Mouse (Mus musculus): ENCODE measurements around the gene Ngfr.

Ngfr gene

DNA sequence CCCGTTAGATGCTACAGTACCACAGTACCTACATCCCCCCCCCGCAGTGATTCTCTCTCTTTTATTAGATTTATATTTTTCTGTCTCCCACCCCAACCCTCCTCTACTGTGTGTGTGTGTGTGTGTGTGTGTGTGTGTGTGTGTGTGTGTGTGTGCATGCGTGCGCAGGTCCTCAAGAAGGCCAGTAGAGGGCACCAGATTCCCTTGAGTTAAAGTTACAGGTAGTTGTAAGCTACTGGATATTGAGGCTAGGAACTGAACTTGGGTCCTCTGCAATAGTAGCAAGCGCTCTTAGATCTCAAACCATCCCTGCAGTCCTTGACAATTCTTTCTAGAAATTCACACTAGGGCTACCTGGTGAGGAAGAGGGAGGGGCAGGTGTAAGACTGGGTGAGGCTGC lies 23.7 kb downstream of the Ngfr start:
- no peak for DNase-seq

GRCm38 (mm10) chr11:95560773-95561172 lies 26.8 kb downstream of the Ngfr start:
- no peak for DNase-seq

DNA sequence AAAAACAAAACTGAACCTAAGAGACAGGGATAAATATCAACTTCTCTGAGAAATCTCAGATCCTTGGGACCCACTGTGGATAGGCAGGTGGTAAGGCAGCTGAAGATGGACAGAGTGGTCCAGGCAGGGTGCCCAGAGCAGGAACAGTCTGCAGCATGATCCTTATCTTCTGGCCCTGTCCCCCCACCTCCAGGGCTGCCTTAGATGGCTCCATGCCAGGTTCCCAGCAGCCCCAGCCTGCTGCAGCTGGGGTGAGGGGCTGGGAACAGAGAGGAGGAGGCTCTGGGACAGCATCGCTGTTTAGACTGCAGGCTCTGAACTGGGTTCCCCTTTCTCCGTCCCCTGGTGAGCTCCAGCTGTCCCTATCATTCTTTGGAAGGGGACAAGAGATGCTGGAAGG lies 27.8 kb downstream of the Ngfr start:
- DNase-seq: no peak

DNA sequence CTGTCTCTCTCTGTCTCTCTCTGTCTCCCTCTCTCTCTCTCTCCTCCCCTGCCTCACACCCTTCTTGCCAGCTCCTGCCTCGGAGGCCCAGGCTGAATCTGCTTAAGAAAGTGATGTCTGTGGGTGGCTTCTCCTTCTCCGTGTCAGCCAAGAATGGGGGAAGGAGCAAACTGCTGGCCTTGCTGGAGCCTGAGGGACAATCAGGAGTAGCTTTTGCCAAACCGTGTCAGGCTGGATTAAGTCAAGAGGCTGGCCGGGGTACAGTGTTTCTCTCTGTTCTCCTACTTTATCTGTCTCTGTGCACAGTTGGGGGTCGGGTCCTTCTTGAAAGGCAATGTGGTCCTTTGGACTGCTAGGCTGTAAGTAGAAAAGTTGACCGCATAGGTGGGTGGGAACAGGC lies 29.8 kb downstream of the Ngfr start:
- no peak for DNase-seq

GRCm38 (mm10) chr11:95557032-95557431 lies 30.5 kb downstream of the Ngfr start:
- no peak for DNase-seq

GRCm38 (mm10) chr11:95555279-95555678 lies 32.3 kb downstream of the Ngfr start:
- no peak for DNase-seq

GRCm38 (mm10) chr11:95550301-95551021 lies 37.1 kb downstream of the Ngfr start:
- DNase-seq: no peak

GRCm38 (mm10) chr11:95546021-95546782 lies 41.3 kb downstream of the Ngfr start:
- no peak for DNase-seq

- no peak for DNase-seq
Measured at GRCm38 (mm10) chr11:95544546-95545327, 42.8 kb downstream of the Ngfr start.

DNA sequence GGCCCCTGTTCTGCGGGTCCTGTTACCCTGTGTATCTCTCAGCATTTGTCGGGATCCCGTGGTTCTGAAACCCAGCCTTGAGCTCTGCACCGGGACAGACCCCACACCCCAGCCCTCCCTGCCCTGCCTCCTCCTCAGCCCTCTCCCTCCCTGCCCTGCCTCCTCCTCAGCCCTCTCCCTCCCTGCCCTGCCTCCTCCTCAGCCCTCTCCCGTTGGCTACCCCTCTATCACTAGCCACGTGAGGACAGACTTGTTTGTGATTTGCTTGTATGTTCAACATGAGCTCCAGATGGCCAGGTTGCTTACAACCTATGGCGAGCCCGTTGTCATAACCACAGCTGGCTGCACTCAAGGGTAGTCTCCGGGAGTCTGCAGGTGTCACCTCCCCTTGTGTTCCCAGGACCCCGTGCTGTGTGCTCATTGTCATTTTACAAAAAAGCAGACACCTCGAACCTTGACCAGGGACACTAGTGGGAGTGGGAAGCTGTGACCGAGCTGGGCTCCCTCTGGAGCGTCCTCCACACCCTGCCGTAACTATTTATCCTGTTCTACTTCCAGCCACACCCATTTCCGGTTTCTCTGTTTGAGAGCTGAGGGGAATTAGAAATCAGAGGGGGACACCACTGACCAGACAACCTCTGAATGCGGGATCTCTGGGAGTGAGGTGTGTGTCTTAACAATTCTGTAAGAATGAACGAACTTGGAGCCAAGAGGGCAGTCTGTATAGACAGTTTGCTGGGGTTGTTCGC lies 46.7 kb downstream of the Ngfr start:
- DNase-seq: no peak

DNA sequence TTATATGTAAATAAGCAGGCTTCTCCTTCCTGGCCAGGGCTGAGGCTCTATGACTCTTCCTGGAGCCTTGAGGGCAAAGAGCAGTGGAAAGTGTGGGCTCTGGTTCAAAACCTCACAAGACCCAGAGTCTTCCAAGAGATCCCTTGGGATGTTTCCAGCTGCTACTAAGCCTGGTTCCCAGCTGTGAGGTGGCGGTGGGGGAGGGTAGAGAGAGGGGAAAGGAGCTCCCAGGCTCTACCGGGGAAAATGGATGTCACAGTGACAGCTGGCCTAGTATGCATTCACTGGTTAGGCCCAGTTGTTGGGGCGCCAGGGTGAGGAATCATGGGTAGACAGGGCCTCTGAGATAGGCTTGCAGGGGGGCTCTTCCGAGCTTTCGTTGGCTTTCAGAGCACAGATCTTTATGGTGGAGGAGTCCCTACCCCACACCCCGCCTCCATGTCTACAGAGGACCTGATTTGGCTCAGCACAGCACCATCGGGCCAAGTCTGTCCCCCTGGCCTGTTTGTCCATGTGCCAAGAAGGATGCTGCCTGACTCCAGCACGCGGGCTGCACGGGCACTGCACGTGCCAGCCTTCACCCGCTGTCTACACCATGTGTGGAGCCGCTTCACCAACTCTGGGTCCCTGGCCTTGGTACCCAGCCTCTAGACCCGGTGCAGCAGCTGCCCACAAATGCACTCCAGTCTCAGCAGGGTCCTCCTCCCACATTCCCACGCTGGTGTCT lies 49.0 kb downstream of the Ngfr start:
- no peak for DNase-seq

- DNase-seq: peak; percentile 50 to 78
Measured at GRCm38 (mm10) chr11:95533484-95534160, 53.9 kb downstream of the Ngfr start.

GRCm38 (mm10) chr11:95532353-95533072 lies 55.0 kb downstream of the Ngfr start:
- no peak for DNase-seq

- no peak for DNase-seq
Measured at GRCm38 (mm10) chr11:95528231-95528630, 59.3 kb downstream of the Ngfr start.

- DNase-seq: no peak
Measured at GRCm38 (mm10) chr11:95527307-95527706, 60.2 kb downstream of the Ngfr start.

DNA sequence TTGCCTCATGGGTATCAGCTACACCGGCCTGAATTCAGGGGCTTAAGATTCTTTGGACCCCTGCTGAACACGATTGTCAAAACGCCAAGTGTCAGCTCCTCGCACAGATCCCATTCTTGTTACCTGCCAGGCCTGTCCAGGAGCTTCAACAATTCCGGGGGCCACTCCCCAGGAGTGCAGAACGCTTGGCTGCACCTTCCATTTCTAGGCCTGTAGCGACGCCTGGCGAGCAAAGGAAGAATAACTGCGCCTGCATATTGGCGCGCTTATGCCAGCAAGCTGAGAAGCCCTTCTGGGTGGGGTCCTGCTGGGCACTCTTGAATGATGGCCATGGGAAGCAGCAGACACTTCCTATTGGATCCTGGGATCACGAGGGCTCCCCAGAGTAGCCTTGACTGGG lies 66.0 kb downstream of the Ngfr start:
- peak; percentile 30 to 60 for DNase-seq

DNA sequence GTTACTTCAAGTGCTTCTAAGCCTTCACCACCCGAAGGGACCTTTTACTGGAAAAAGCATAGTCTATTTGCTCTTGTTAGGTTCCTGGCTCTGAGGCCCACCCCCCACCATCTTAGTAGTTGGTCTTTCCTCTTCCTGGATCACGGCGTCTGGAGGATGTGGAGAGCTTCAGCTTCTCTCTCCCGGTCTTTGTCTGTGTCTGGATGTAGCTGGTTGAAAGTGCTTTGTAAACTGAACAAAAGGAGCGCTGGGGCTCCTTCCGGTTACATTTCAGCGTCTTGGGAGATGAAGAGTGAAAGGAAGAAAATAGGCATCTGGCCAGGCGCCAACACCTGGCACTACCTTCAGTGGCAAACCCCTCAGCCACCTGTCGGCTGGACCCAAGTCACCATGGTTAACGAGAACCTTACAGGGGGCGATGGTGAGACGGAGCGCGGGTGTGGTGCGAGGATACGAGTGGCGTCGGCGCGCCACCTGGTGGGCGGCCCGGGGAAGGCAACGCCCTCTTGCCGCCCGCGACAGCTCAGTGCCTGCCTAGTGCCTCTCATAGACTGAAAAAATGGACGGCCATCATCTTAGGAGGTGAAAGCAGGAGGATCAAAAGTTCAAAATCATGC lies 67.0 kb downstream of the Ngfr start:
- DNase-seq: peak; percentile 71 to 89

- DNase-seq: no peak
Measured at GRCm38 (mm10) chr11:95519996-95520395, 67.5 kb downstream of the Ngfr start.

DNA sequence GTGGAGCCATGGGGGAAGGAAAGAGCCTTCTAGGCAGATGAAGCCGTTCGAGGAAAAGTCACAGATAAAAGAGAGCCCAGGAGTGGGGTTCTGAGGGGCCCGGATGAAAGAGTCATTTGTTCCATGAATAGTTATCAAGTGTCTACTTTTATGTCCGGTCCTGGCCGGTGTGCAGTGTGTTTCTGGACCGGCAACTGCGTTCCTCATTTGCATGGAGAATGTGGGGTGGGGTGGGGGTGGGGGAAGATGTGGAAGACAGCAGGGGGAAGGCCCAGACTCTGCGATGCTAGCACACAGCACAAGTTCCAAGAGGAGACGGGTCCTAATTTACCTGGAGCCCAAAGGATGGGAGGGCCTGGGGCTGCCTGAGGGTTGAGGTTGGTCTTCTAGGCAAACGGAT lies 68.2 kb downstream of the Ngfr start:
- no peak for DNase-seq
